7 mouse cellular contexts compared by ENCODE assay signal in genomic region chr19:15614648-15615561, GRCm38 (mm10).
DNase-seq lines count a peak whose midpoint lies in the region; ATAC-seq and TF ChIP-seq lines count a peak whose summit lies in the region.

No protein-coding gene starts in this region.

- H3K27ac ChIP-seq in ES-E14 (ENCODE audit: insufficient read depth, low read depth, low read length, poor library complexity, severe bottlenecking), result no peak overlapping the region; the same call in 1 of the 2 replicates
- no peak overlapping the region for H3K27ac ChIP-seq in heart, embryonic 14.5 days (replicated peaks in 1 of 2; ENCODE audit: control insufficient read depth in 1 of 2, insufficient read depth in 1 of 2, low read depth in 2 of 2, low read length in 2 of 2)
- no peak overlapping the region for H3K27ac ChIP-seq in limb, embryonic 14.5 days (replicated peaks; ENCODE audit: low read depth, low read length)

- TF ChIP-seq POLR2A in limb, embryonic 14.5 days (IDR thresholded peaks at IDR 0.05; ENCODE audit: borderline replicate concordance, extremely low read depth, insufficient read depth, insufficient read length), result no peak

- no peaks in the 10 kb centered on the region for H3K36me3 ChIP-seq in ES-E14 (ENCODE audit: control insufficient read depth, insufficient read depth, low read length, poor library complexity, severe bottlenecking)
- H3K36me3 ChIP-seq in heart, embryonic 14.5 days (ENCODE audit: control insufficient read depth, insufficient read depth, low read length), result no peaks in the 10 kb centered on the region
- H3K36me3 ChIP-seq in limb, embryonic 14.5 days (ENCODE audit: control insufficient read depth, insufficient read depth, low read length), result no peaks in the 10 kb centered on the region

- ATAC-seq in heart, embryonic 14.5 days (ENCODE audit: insufficient number of reproducible peaks, insufficient read depth, low FRiP score, low read depth), result peak; percentile 47; the same call in 1 of the 2 replicates
- ATAC-seq in limb, embryonic 14.5 days (ENCODE audit: low FRiP score, low read depth), result peak; percentile 62; the same call in 1 of the 2 replicates
- no peak for ATAC-seq in inflammation-experienced regulatory T-cells, adult 6 months

- H3K4me3 ChIP-seq in ES-E14 (ENCODE audit: insufficient read depth in 1 of 2, low read depth in 1 of 2, low read length in 2 of 2, poor library complexity in 1 of 2, severe bottlenecking in 1 of 2), result no peak overlapping the region
- H3K4me3 ChIP-seq in heart, embryonic 14.5 days (ENCODE audit: control insufficient read depth in 1 of 2, insufficient read depth in 1 of 2, low read depth in 1 of 2, low read length in 2 of 2), result no peak overlapping the region
- no peak overlapping the region for H3K4me3 ChIP-seq in limb, embryonic 14.5 days (replicated peaks; ENCODE audit: low read length)

- peak overlapping the region; percentile 48 for H3K4me2 ChIP-seq in heart, embryonic 14.5 days (ENCODE audit: low read length)
- no peak overlapping the region; the same call in 1 of the 2 replicates for H3K4me2 ChIP-seq in limb, embryonic 14.5 days (replicated peaks; ENCODE audit: low read depth, low read length, severe bottlenecking)

- no peaks in the 10 kb centered on the region for H3K9me3 ChIP-seq in ES-E14 (ENCODE audit: control insufficient read depth, insufficient read depth, low read depth, low read length)
- no peaks in the 10 kb centered on the region for H3K9me3 ChIP-seq in heart, embryonic 14.5 days (ENCODE audit: control insufficient read depth, low read length)
- no peaks in the 10 kb centered on the region for H3K9me3 ChIP-seq in limb, embryonic 14.5 days (ENCODE audit: control insufficient read depth, low read length)

- in situ Hi-C loops in ES-E14 (cut with MboI; ENCODE audit: low sequenced_read_pairs in 2 of 2, unreplicated experiment in 2 of 2), result loop anchor here in 1 of 2 experiments (25.0 kb wide), 1 partner anchor 903 kb away; no protein-coding TSS in a partner anchor

- WGBS in heart, embryonic 14.5 days, result 41% methylated on average over 19 of the region's 19 CpGs
- 30% methylated on average over 19 of the region's 19 CpGs for WGBS in limb, embryonic 14.5 days

- no peaks in the 10 kb centered on the region for H3K27me3 ChIP-seq in heart, embryonic 14.5 days (ENCODE audit: control insufficient read depth, insufficient read depth, low read length)
- no peaks in the 10 kb centered on the region for H3K27me3 ChIP-seq in limb, embryonic 14.5 days (ENCODE audit: control insufficient read depth, insufficient read depth, low read length)

- H3K9ac ChIP-seq in ES-E14 (ENCODE audit: insufficient read depth, low read depth, low read length, poor library complexity, severe bottlenecking), result 0 out of 2 replicates have a peak overlapping the region, but pooled peaks have one; percentile 17
- no peak overlapping the region for H3K9ac ChIP-seq in heart, embryonic 14.5 days (ENCODE audit: low read length)
- H3K9ac ChIP-seq in limb, embryonic 14.5 days (ENCODE audit: low read depth, low read length, severe bottlenecking), result no peak overlapping the region

- DNase-seq in ES-E14 (ENCODE audit: low read depth, low spot score), result no peak
- peak; percentile 6 for DNase-seq in R1 (ENCODE audit: low read depth, low spot score)
- DNase-seq in limb, embryonic 14.5 days (ENCODE audit: low spot score), result no peak
- DNase-seq in yolk sac, embryonic 10.5 days (ENCODE audit: low spot score), result peak; percentile 5
- no peak for DNase-seq in gastrocnemius, postnatal 10 days

- H3K4me1 ChIP-seq in ES-E14 (ENCODE audit: control insufficient read depth in 2 of 2, insufficient read depth in 2 of 2, low read length in 2 of 2, poor library complexity in 1 of 2), result peaks cover 0 to 2% of the 10 kb centered on the region in 2 experiments; a peak in 1 of 4 replicates
- peaks cover 0 to 4% of the 10 kb centered on the region in 2 experiments; a peak in 3 of 4 replicates for H3K4me1 ChIP-seq in heart, embryonic 14.5 days (ENCODE audit: control insufficient read depth in 2 of 2, insufficient read depth in 2 of 2, low read length in 2 of 2)
- peaks cover 5% of the 10 kb centered on the region; the same call in 1 of the 2 replicates for H3K4me1 ChIP-seq in limb, embryonic 14.5 days (ENCODE audit: control insufficient read depth, insufficient read depth, low read length)

TF ChIP-seq in ES-E14, 5 proteins besides CTCF, POLR2A, EP300 and RAD21:
- TF ChIP-seq ZNF384 (IDR thresholded peaks at IDR 0.05; ENCODE audit: low read depth, low read length) (no peak), CHD2 (IDR thresholded peaks at IDR 0.05; ENCODE audit: low read depth, low read length) (no peak), MAFK (IDR thresholded peaks at IDR 0.05; ENCODE audit: insufficient read depth, low read depth, low read length) (no peak), ZC3H11A (IDR thresholded peaks at IDR 0.05; ENCODE audit: borderline replicate concordance, low read depth, low read length) (no peak), HCFC1 (IDR thresholded peaks at IDR 0.05; ENCODE audit: borderline replicate concordance, insufficient read depth, low read length) (no peak)

Comparison
In these comparisons a context has a peak if more than half of its experiments do, and no peak if none do; other contexts are left out.
1. DNase-seq: peak in R1 (single experiment) and yolk sac, embryonic 10.5 days (single experiment); none in ES-E14 (single experiment), limb, embryonic 14.5 days (single experiment) and gastrocnemius, postnatal 10 days (single experiment).